Mouse (Mus musculus): Measurements from ENCODE around the gene Eif2s2. TPM values are rescaled to one million over a fixed set of nuclear protein-coding genes. Genes with fewer than 3 reads are reported as not detected.

Gene Eif2s2
- 551 and 558 TPM in 2 replicates for polyA plus RNA-seq (2011; ENCODE audit: insufficient read depth, insufficient read length, low read depth, missing spikeins)

- peak within 1 kb of the TSS; percentile 92 for H3K9ac ChIP-seq (ENCODE audit: low read depth, poor library complexity, severe bottlenecking)
- no peaks in the 10 kb centered on the region for H3K27me3 ChIP-seq (ENCODE audit: control insufficient read depth, insufficient read depth, low read length, poor library complexity, severe bottlenecking)
- peak within 1 kb of the TSS; percentile 88 for H3K4me3 ChIP-seq (ENCODE audit: low read depth, low read length)
- no peaks in the 10 kb centered on the region for H3K4me1 ChIP-seq (ENCODE audit: control insufficient read depth, insufficient read depth, low read length)
- H3K27ac ChIP-seq (ENCODE audit: insufficient read depth, low read length) = peak within 1 kb of the TSS; percentile 82
- no peaks in the 10 kb centered on the region for H3K9me3 ChIP-seq (replicated peaks; ENCODE audit: control insufficient read depth, insufficient read depth, low read length, poor library complexity, severe bottlenecking)
- H3K36me3 ChIP-seq (ENCODE audit: control insufficient read depth, insufficient read depth, low read length, poor library complexity, severe bottlenecking) = peaks cover 43% of the 10 kb centered on the region
- peak; percentile 44; the same call in 1 of the 2 replicates for TF ChIP-seq EP300 (IDR thresholded peaks at IDR 0.05; ENCODE audit: insufficient read depth, low read depth, low read length)
- TF ChIP-seq CTCF (IDR thresholded peaks at IDR 0.05; ENCODE audit: low read depth, low read length) = no peak
- peak; percentile 84 for TF ChIP-seq POLR2A (IDR thresholded peaks at IDR 0.05; ENCODE audit: insufficient read depth, low read length)
Measured at GRCm38 (mm10) chr2:154892201-154893044, at the start of gene Eif2s2. Gene Eif2s2, minus strand, starts transcription at chr2:154892935.

DNA sequence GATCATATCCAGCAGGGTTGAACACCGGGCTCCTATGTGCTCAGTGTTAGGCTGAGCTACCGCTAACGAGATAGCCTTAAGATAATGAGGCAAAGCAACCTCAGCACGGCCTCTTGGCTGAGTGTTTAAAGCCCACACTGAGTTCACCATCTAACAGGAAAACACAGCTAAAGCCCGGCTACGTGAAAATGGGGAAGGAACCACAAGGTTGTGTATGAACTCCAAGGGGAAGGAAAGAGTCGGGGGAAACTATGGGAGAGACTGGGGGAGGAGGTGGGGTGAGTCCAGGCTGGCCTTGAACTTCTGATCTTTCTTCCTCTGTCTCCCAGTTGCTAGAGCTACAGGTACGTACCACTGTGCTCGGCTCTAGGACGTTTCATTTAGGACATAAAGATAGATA, 49.2 kb upstream of the Eif2s2 start:
- TF ChIP-seq POLR2A (IDR thresholded peaks at IDR 0.05; ENCODE audit: insufficient read depth, low read length) = no peak
- TF ChIP-seq EP300 (IDR thresholded peaks at IDR 0.05; ENCODE audit: insufficient read depth, low read depth, low read length) = no peak
- no peak for TF ChIP-seq CTCF (IDR thresholded peaks at IDR 0.05; ENCODE audit: low read depth, low read length)
- H3K4me1 ChIP-seq (ENCODE audit: control insufficient read depth, insufficient read depth, low read length) = peaks cover 5% of the 10 kb centered on the region
- no peak overlapping the region for H3K27ac ChIP-seq (ENCODE audit: insufficient read depth, low read length)
- no peaks in the 10 kb centered on the region for H3K9me3 ChIP-seq (replicated peaks; ENCODE audit: control insufficient read depth, insufficient read depth, low read length, poor library complexity, severe bottlenecking)
- H3K4me3 ChIP-seq (ENCODE audit: low read depth, low read length) = no peak overlapping the region
- no peaks in the 10 kb centered on the region for H3K36me3 ChIP-seq (ENCODE audit: control insufficient read depth, insufficient read depth, low read length, poor library complexity, severe bottlenecking)
- no peaks in the 10 kb centered on the region for H3K27me3 ChIP-seq (ENCODE audit: control insufficient read depth, insufficient read depth, low read length, poor library complexity, severe bottlenecking)
- no peak overlapping the region; the same call in 1 of the 2 replicates for H3K9ac ChIP-seq (ENCODE audit: low read depth, poor library complexity, severe bottlenecking)

- H3K9ac ChIP-seq (ENCODE audit: low read depth, poor library complexity, severe bottlenecking) = no peak overlapping the region
- H3K4me3 ChIP-seq (ENCODE audit: low read depth, low read length) = no peak overlapping the region
- no peaks in the 10 kb centered on the region for H3K36me3 ChIP-seq (ENCODE audit: control insufficient read depth, insufficient read depth, low read length, poor library complexity, severe bottlenecking)
- TF ChIP-seq CTCF (IDR thresholded peaks at IDR 0.05; ENCODE audit: low read depth, low read length) (no peak), POLR2A (IDR thresholded peaks at IDR 0.05; ENCODE audit: insufficient read depth, low read length) (no peak), EP300 (IDR thresholded peaks at IDR 0.05; ENCODE audit: insufficient read depth, low read depth, low read length) (no peak)
- no peak overlapping the region for H3K27ac ChIP-seq (ENCODE audit: insufficient read depth, low read length)
- H3K4me1 ChIP-seq (ENCODE audit: control insufficient read depth, insufficient read depth, low read length) = peaks cover 5% of the 10 kb centered on the region
- no peaks in the 10 kb centered on the region for H3K27me3 ChIP-seq (ENCODE audit: control insufficient read depth, insufficient read depth, low read length, poor library complexity, severe bottlenecking)
- no peaks in the 10 kb centered on the region for H3K9me3 ChIP-seq (replicated peaks; ENCODE audit: control insufficient read depth, insufficient read depth, low read length, poor library complexity, severe bottlenecking)
Measured at GRCm38 (mm10) chr2:154937547-154938390, 45.0 kb upstream of the Eif2s2 start.

DNA sequence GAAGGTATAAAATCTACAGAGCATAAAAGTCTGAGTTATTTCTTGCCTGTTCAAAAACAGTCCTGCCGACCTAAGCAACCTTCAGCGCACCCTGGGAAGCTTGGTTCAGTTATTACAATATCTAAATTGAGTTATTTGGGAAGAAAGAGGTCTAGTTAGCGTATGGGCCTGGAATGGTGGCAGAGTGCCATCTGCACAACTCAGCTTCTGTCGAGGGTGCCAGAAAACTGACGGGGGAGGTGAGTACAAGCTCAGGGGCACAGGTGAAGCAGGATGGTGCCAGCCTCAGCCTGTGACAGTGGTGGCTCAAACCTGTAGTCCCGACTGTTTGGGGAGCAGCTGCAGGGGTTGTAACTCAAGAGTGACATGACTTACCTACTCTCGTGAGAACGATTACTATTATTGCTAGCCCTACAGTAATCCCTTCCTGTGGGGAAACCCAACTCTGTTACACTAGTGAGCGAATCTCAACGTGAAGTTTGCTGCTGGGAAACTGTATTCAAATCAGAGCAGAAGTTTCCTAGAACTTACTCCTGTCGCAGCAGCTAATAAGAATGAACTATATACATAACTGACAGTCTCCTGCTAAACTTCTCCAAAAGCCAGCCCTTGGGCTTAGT, 43.9 kb upstream of the Eif2s2 start:
- H3K36me3 ChIP-seq (ENCODE audit: control insufficient read depth, insufficient read depth, low read length, poor library complexity, severe bottlenecking) = no peaks in the 10 kb centered on the region
- no peaks in the 10 kb centered on the region for H3K27me3 ChIP-seq (ENCODE audit: control insufficient read depth, insufficient read depth, low read length, poor library complexity, severe bottlenecking)
- no peak overlapping the region for H3K4me3 ChIP-seq (ENCODE audit: low read depth, low read length)
- H3K9me3 ChIP-seq (replicated peaks; ENCODE audit: control insufficient read depth, insufficient read depth, low read length, poor library complexity, severe bottlenecking) = no peaks in the 10 kb centered on the region
- no peak overlapping the region for H3K27ac ChIP-seq (ENCODE audit: insufficient read depth, low read length)
- peaks cover 2% of the 10 kb centered on the region for H3K4me1 ChIP-seq (ENCODE audit: control insufficient read depth, insufficient read depth, low read length)
- H3K9ac ChIP-seq (ENCODE audit: low read depth, poor library complexity, severe bottlenecking) = no peak overlapping the region
- TF ChIP-seq EP300 (IDR thresholded peaks at IDR 0.05; ENCODE audit: insufficient read depth, low read depth, low read length) (no peak), POLR2A (IDR thresholded peaks at IDR 0.05; ENCODE audit: insufficient read depth, low read length) (no peak), CTCF (IDR thresholded peaks at IDR 0.05; ENCODE audit: low read depth, low read length) (no peak)

DNA sequence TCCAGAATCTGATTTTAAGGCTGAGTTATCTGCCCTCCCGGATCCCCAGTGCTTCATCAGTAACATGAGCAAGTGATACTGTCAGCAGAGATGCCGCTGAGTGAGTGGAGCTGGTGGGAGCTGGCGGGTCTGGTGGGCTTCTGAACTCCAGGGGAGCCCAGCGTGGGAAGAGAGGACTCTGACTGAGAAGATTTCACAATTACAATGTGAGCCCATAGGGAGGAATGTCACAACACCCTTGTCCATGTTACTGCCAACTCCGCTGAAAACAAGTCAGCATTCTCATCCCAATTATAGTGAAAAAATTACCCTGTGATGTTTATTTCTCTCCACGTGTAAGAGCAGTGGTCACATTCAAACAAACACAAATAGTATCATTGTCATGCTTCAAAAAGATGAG, 43.4 kb upstream of the Eif2s2 start:
- Histone ChIP-seq H3K36me3 (ENCODE audit: control insufficient read depth, insufficient read depth, low read length, poor library complexity, severe bottlenecking) (no peaks in the 10 kb centered on the region), H3K9ac (ENCODE audit: low read depth, poor library complexity, severe bottlenecking) (no peak overlapping the region), H3K27ac (ENCODE audit: insufficient read depth, low read length) (no peak overlapping the region), H3K9me3 (replicated peaks; ENCODE audit: control insufficient read depth, insufficient read depth, low read length, poor library complexity, severe bottlenecking) (no peaks in the 10 kb centered on the region), H3K4me3 (ENCODE audit: low read depth, low read length) (no peak overlapping the region), H3K4me1 (ENCODE audit: control insufficient read depth, insufficient read depth, low read length) (no peaks in the 10 kb centered on the region), H3K27me3 (ENCODE audit: control insufficient read depth, insufficient read depth, low read length, poor library complexity, severe bottlenecking) (no peaks in the 10 kb centered on the region)
- TF ChIP-seq POLR2A (IDR thresholded peaks at IDR 0.05; ENCODE audit: insufficient read depth, low read length) (no peak), EP300 (IDR thresholded peaks at IDR 0.05; ENCODE audit: insufficient read depth, low read depth, low read length) (no peak), CTCF (IDR thresholded peaks at IDR 0.05; ENCODE audit: low read depth, low read length) (no peak)

All from ES-Bruce4 (cell line).